Mouse (Mus musculus) neural tube, embryonic 13.5 days (tissue): ENCODE data around the gene L3hypdh. TPM values are rescaled to one million over a fixed set of nuclear protein-coding genes. Genes with fewer than 3 reads are reported as not detected.
A peak's percentile ranks its signal among the peaks of the same experiment; 100 is the strongest.

Experiments used
- ATAC-seq: fragments of 200-750 bp; cut with Nextera tagmentation; 2 replicates; pipeline ENCODE4 v1.8.0; 2017; ENCODE audit warnings: low read depth, mild to moderate bottlenecking, moderate TSS enrichment, moderate library complexity
- H3K27ac ChIP-seq: fragments of 300-500 bp; sonication (generic); replicated peaks from 2 replicates; pipeline ENCODE4 v1.5.1; 2015; ENCODE audit warnings: moderate library complexity, mild to moderate bottlenecking, inconsistent platforms
- H3K27me3 ChIP-seq: fragments of 300-500 bp; sonication (generic); 2 replicates; pipeline ENCODE4 v1.6.1; 2015; ENCODE audit warnings: mild to moderate bottlenecking, inconsistent platforms
- H3K36me3 ChIP-seq: fragments of 300-500 bp; sonication (generic); 2 replicates; pipeline ENCODE4 v1.6.1; 2015; ENCODE audit warnings: mild to moderate bottlenecking, inconsistent platforms
- H3K4me1 ChIP-seq: fragments of 300-500 bp; sonication (generic); replicated peaks from 2 replicates; pipeline ENCODE4 v1.6.1; 2015; ENCODE audit warnings: inconsistent platforms
- H3K4me2 ChIP-seq: fragments of 300-500 bp; sonication (generic); 2 replicates; pipeline ENCODE4 v1.6.1; 2015; ENCODE audit warnings: inconsistent platforms, mild to moderate bottlenecking, moderate library complexity
- H3K4me3 ChIP-seq: fragments of 300-500 bp; sonication (generic); 2 replicates; pipeline ENCODE4 v1.5.1; 2015; ENCODE audit warnings: mild to moderate bottlenecking, inconsistent platforms
- H3K9ac ChIP-seq: fragments of 300-500 bp; sonication (generic); 2 replicates; pipeline ENCODE4 v1.6.1; 2015; ENCODE audit warnings: moderate library complexity, mild to moderate bottlenecking, inconsistent platforms
- H3K9me3 ChIP-seq: fragments of 300-500 bp; sonication (generic); 2 replicates; pipeline ENCODE4 v1.6.1; 2016; ENCODE audit warnings: inconsistent platforms
- WGBS: fragments of 180-500 bp; shearing (Covaris S2); methylation state at CpG from one replicate; pipeline ENCODE4 v1.1.7; 2015; 5-methylcytosine and 5-hydroxymethylcytosine counted together
- polyA plus RNA-seq: library from polyadenylated mRNA; unstranded; fragments of >200 nt; fragmentation: Nextera tagmentation; extraction: Ambion mirVana; gene quantifications from 2 replicates; pipeline ENCODE4 v1.2.1, GENCODE M21; 2015

L3hypdh gene
- polyA plus RNA-seq: 10.0 and 13.8 TPM in 2 replicates

- Histone ChIP-seq H3K27ac (peak within 1 kb of the TSS; percentile 98), H3K4me2 (peak within 1 kb of the TSS; percentile 84), H3K36me3 (peaks cover 8% of the 10 kb centered on the region; the same call in 1 of the 2 replicates), H3K27me3 (no peaks in the 10 kb centered on the region), H3K9ac (peak within 1 kb of the TSS; percentile 89), H3K4me1 (peaks cover 49% of the 10 kb centered on the region), H3K9me3 (no peaks in the 10 kb centered on the region), H3K4me3 (peak within 1 kb of the TSS; percentile 64)
- peak; percentile 97 for ATAC-seq
- WGBS: under 1% methylated on average over 60 of the region's 60 CpGs
These were observed at the start of gene L3hypdh, which contains the start of gene Jkamp for GRCm38 (mm10) chr12:72085329-72086165. Gene L3hypdh, minus strand, starts transcription at chr12:72085439. Gene Jkamp, plus strand, starts transcription at chr12:72085589.

GRCm38 (mm10) chr12:72129203-72129602, 44.0 kb upstream of the L3hypdh start:
- no peak overlapping the region for H3K27ac ChIP-seq
- no peaks in the 10 kb centered on the region for H3K36me3 ChIP-seq
- 83% methylated on average over 10 of the region's 10 CpGs for WGBS
- no peak overlapping the region for H3K9ac ChIP-seq
- no peaks in the 10 kb centered on the region for H3K4me1 ChIP-seq
- H3K27me3 ChIP-seq: no peaks in the 10 kb centered on the region
- H3K9me3 ChIP-seq: no peaks in the 10 kb centered on the region; the same call in 1 of the 2 replicates
- no peak for ATAC-seq
- no peak overlapping the region for H3K4me2 ChIP-seq
- H3K4me3 ChIP-seq: no peak overlapping the region

- no peaks in the 10 kb centered on the region for H3K4me1 ChIP-seq
- no peak overlapping the region for H3K4me2 ChIP-seq
- 82% methylated on average over 21 of the region's 23 CpGs for WGBS
- no peaks in the 10 kb centered on the region for H3K9me3 ChIP-seq
- H3K36me3 ChIP-seq: no peaks in the 10 kb centered on the region
- H3K4me3 ChIP-seq: no peak overlapping the region
- no peaks in the 10 kb centered on the region for H3K27me3 ChIP-seq
- no peak overlapping the region for H3K9ac ChIP-seq
- ATAC-seq: no peak
- H3K27ac ChIP-seq: no peak overlapping the region
These were observed 30.6 kb upstream of the L3hypdh start for GRCm38 (mm10) chr12:72115686-72116345.

- Histone ChIP-seq H3K4me2 (no peak overlapping the region), H3K4me1 (0 out of 2 replicates have a peak, but pooled peaks cover 4% of the 10 kb centered on the region), H3K9me3 (no peaks in the 10 kb centered on the region), H3K27me3 (no peaks in the 10 kb centered on the region), H3K9ac (no peak overlapping the region), H3K4me3 (no peak overlapping the region), H3K27ac (no peak overlapping the region), H3K36me3 (no peaks in the 10 kb centered on the region)
- ATAC-seq: no peak
- WGBS: 78% methylated on average over 6 of the region's 6 CpGs
These were observed 29.9 kb upstream of the L3hypdh start for GRCm38 (mm10) chr12:72115126-72115525.

GRCm38 (mm10) chr12:72104525-72105281, 19.5 kb upstream of the L3hypdh start:
- no peaks in the 10 kb centered on the region for H3K9me3 ChIP-seq
- 30% methylated on average over 14 of the region's 14 CpGs for WGBS
- H3K9ac ChIP-seq: 0 out of 2 replicates have a peak overlapping the region, but pooled peaks have one; percentile 47
- no peak overlapping the region for H3K27ac ChIP-seq
- no peaks in the 10 kb centered on the region for H3K4me1 ChIP-seq
- H3K4me3 ChIP-seq: no peak overlapping the region
- ATAC-seq: peak; percentile 53
- H3K36me3 ChIP-seq: peaks cover 19% of the 10 kb centered on the region
- no peaks in the 10 kb centered on the region for H3K27me3 ChIP-seq
- H3K4me2 ChIP-seq: peak overlapping the region; percentile 21; the same call in 1 of the 2 replicates

GRCm38 (mm10) chr12:72104027-72104426, 18.8 kb upstream of the L3hypdh start:
- no peak overlapping the region for H3K9ac ChIP-seq
- no peak for ATAC-seq

GRCm38 (mm10) chr12:72102776-72103175, 17.5 kb upstream of the L3hypdh start:
- peaks cover 26% of the 10 kb centered on the region for H3K36me3 ChIP-seq
- H3K27ac ChIP-seq: no peak overlapping the region
- no peak overlapping the region for H3K4me3 ChIP-seq
- H3K9ac ChIP-seq: no peak overlapping the region
- H3K4me1 ChIP-seq: no peaks in the 10 kb centered on the region
- no peaks in the 10 kb centered on the region for H3K27me3 ChIP-seq
- WGBS: 83% methylated on average over 6 of the region's 6 CpGs
- ATAC-seq: no peak
- no peak overlapping the region for H3K4me2 ChIP-seq
- H3K9me3 ChIP-seq: no peaks in the 10 kb centered on the region

More at GRCm38 (mm10) chr12:72104027-72104426, 18.8 kb upstream of the L3hypdh start:
- Histone ChIP-seq H3K4me2 (no peak overlapping the region), H3K27me3 (no peaks in the 10 kb centered on the region), H3K9me3 (no peaks in the 10 kb centered on the region), H3K27ac (no peak overlapping the region), H3K36me3 (peaks cover 20% of the 10 kb centered on the region), H3K4me3 (no peak overlapping the region), H3K4me1 (no peaks in the 10 kb centered on the region)
- 87% methylated on average over 5 of the region's 5 CpGs for WGBS

- no peaks in the 10 kb centered on the region for H3K9me3 ChIP-seq
- no peaks in the 10 kb centered on the region for H3K4me1 ChIP-seq
- H3K9ac ChIP-seq: no peak overlapping the region
- H3K4me2 ChIP-seq: no peak overlapping the region
- no peaks in the 10 kb centered on the region for H3K27me3 ChIP-seq
- H3K4me3 ChIP-seq: no peak overlapping the region
- peaks cover 80% of the 10 kb centered on the region for H3K36me3 ChIP-seq
- H3K27ac ChIP-seq: no peak overlapping the region
- ATAC-seq: no peak
- WGBS: 95% methylated on average over 8 of the region's 8 CpGs
These were observed 11.7 kb upstream of the L3hypdh start for GRCm38 (mm10) chr12:72096966-72097365.

- WGBS: 86% methylated on average over 4 of the region's 4 CpGs
- Histone ChIP-seq H3K36me3 (peaks cover 49% of the 10 kb centered on the region), H3K4me1 (peaks cover 29% of the 10 kb centered on the region), H3K4me3 (no peak overlapping the region), H3K4me2 (no peak overlapping the region), H3K9me3 (no peaks in the 10 kb centered on the region), H3K9ac (no peak overlapping the region), H3K27ac (no peak overlapping the region), H3K27me3 (no peaks in the 10 kb centered on the region)
- no peak for ATAC-seq
These were observed 4.6 kb upstream of the L3hypdh start for GRCm38 (mm10) chr12:72089802-72090201.

- Histone ChIP-seq H3K9ac (peak overlapping the region; percentile 89), H3K9me3 (no peaks in the 10 kb centered on the region), H3K27ac (peak overlapping the region; percentile 98), H3K4me3 (peak overlapping the region; percentile 64), H3K36me3 (peaks cover 14% of the 10 kb centered on the region), H3K4me1 (peaks cover 49% of the 10 kb centered on the region), H3K27me3 (no peaks in the 10 kb centered on the region), H3K4me2 (peak overlapping the region; percentile 84)
- WGBS: 1% methylated on average over 18 of the region's 18 CpGs
- no peak for ATAC-seq
These were observed 1.1 kb upstream of the L3hypdh start for GRCm38 (mm10) chr12:72086166-72086825.

GRCm38 (mm10) chr12:72085024-72085328, 263 bp downstream of the L3hypdh start:
- H3K4me2 ChIP-seq: peak overlapping the region; percentile 84
- H3K9me3 ChIP-seq: no peaks in the 10 kb centered on the region
- H3K9ac ChIP-seq: peak overlapping the region; percentile 81
- peak overlapping the region; percentile 64 for H3K4me3 ChIP-seq
- WGBS: under 1% methylated on average over 31 of the region's 31 CpGs
- H3K27ac ChIP-seq: peak overlapping the region; percentile 90
- ATAC-seq: no peak
- peaks cover 48% of the 10 kb centered on the region for H3K4me1 ChIP-seq
- 0 out of 2 replicates have a peak, but pooled peaks cover 2% of the 10 kb centered on the region for H3K36me3 ChIP-seq
- H3K27me3 ChIP-seq: no peaks in the 10 kb centered on the region
